Mouse (Mus musculus): ENCODE data around the gene Hdac11. TPM values are rescaled to one million over a fixed set of nuclear protein-coding genes. Genes with fewer than 3 reads are reported as not detected.
"Not testable (repeated sequence)": the region's sequence is repeated elsewhere in the genome, so short reads cannot be mapped to it uniquely, and the experiment has no call there.

Hdac11 gene
- polyA plus RNA-seq, 1 experiment, result 6.1 TPM

- Histone ChIP-seq H3K4me1 (ENCODE audit: control insufficient read depth, insufficient read depth, low read length) (peaks cover 2% of the 10 kb centered on the region), H3K4me3 (ENCODE audit: low read depth, low read length) (peak within 1 kb of the TSS; percentile 75), H3K36me3 (ENCODE audit: control insufficient read depth, insufficient read depth, low read length, poor library complexity, severe bottlenecking) (no peaks in the 10 kb centered on the region), H3K27me3 (ENCODE audit: control insufficient read depth, insufficient read depth, low read length, poor library complexity, severe bottlenecking) (no peaks in the 10 kb centered on the region), H3K9ac (ENCODE audit: low read depth, poor library complexity, severe bottlenecking) (peak within 1 kb of the TSS; percentile 85), H3K9me3 (replicated peaks; ENCODE audit: control insufficient read depth, insufficient read depth, low read length, poor library complexity, severe bottlenecking) (no peaks in the 10 kb centered on the region), H3K27ac (ENCODE audit: insufficient read depth, low read length) (no peak within 1 kb of the TSS)
- no peak for TF ChIP-seq POLR2A (IDR thresholded peaks at IDR 0.05; ENCODE audit: insufficient read depth, low read length)
- no peak for TF ChIP-seq CTCF (IDR thresholded peaks at IDR 0.05; ENCODE audit: low read depth, low read length)
- no peak for TF ChIP-seq EP300 (IDR thresholded peaks at IDR 0.05; ENCODE audit: insufficient read depth, low read depth, low read length)
Measured at GRCm38 (mm10) chr6:91116244-91117145, 40.0 kb upstream of the Hdac11 start, which contains the start of gene Nup210. Nup210 (minus strand) TSS chr6:91116829.

GRCm38 (mm10) chr6:91117149-91117548 is 39.3 kb upstream of the Hdac11 start:
- no peaks in the 10 kb centered on the region for H3K27me3 ChIP-seq (ENCODE audit: control insufficient read depth, insufficient read depth, low read length, poor library complexity, severe bottlenecking)
- H3K4me3 ChIP-seq (ENCODE audit: low read depth, low read length), result peak overlapping the region; percentile 72
- peaks cover 2% of the 10 kb centered on the region for H3K4me1 ChIP-seq (ENCODE audit: control insufficient read depth, insufficient read depth, low read length)
- no peaks in the 10 kb centered on the region for H3K9me3 ChIP-seq (replicated peaks; ENCODE audit: control insufficient read depth, insufficient read depth, low read length, poor library complexity, severe bottlenecking)
- peak overlapping the region; percentile 85 for H3K9ac ChIP-seq (ENCODE audit: low read depth, poor library complexity, severe bottlenecking)
- no peak for TF ChIP-seq CTCF (IDR thresholded peaks at IDR 0.05; ENCODE audit: low read depth, low read length)
- TF ChIP-seq POLR2A (IDR thresholded peaks at IDR 0.05; ENCODE audit: insufficient read depth, low read length), result no peak
- no peak for TF ChIP-seq EP300 (IDR thresholded peaks at IDR 0.05; ENCODE audit: insufficient read depth, low read depth, low read length)
- H3K36me3 ChIP-seq (ENCODE audit: control insufficient read depth, insufficient read depth, low read length, poor library complexity, severe bottlenecking), result no peaks in the 10 kb centered on the region
- H3K27ac ChIP-seq (ENCODE audit: insufficient read depth, low read length), result no peak overlapping the region

GRCm38 (mm10) chr6:91118526-91118925 is 37.9 kb upstream of the Hdac11 start:
- H3K27me3 ChIP-seq (ENCODE audit: control insufficient read depth, insufficient read depth, low read length, poor library complexity, severe bottlenecking), result no peaks in the 10 kb centered on the region
- H3K9me3 ChIP-seq (replicated peaks; ENCODE audit: control insufficient read depth, insufficient read depth, low read length, poor library complexity, severe bottlenecking), result no peaks in the 10 kb centered on the region
- H3K4me1 ChIP-seq (ENCODE audit: control insufficient read depth, insufficient read depth, low read length), result peaks cover 2% of the 10 kb centered on the region
- no peak overlapping the region for H3K4me3 ChIP-seq (ENCODE audit: low read depth, low read length)
- no peak for TF ChIP-seq POLR2A (IDR thresholded peaks at IDR 0.05; ENCODE audit: insufficient read depth, low read length)
- no peak for TF ChIP-seq CTCF (IDR thresholded peaks at IDR 0.05; ENCODE audit: low read depth, low read length)
- no peak for TF ChIP-seq EP300 (IDR thresholded peaks at IDR 0.05; ENCODE audit: insufficient read depth, low read depth, low read length)
- no peak overlapping the region for H3K9ac ChIP-seq (ENCODE audit: low read depth, poor library complexity, severe bottlenecking)
- H3K36me3 ChIP-seq (ENCODE audit: control insufficient read depth, insufficient read depth, low read length, poor library complexity, severe bottlenecking), result no peaks in the 10 kb centered on the region
- H3K27ac ChIP-seq (ENCODE audit: insufficient read depth, low read length), result no peak overlapping the region

- no peaks in the 10 kb centered on the region for H3K27me3 ChIP-seq (ENCODE audit: control insufficient read depth, insufficient read depth, low read length, poor library complexity, severe bottlenecking)
- TF ChIP-seq POLR2A (IDR thresholded peaks at IDR 0.05; ENCODE audit: insufficient read depth, low read length) (no peak), EP300 (IDR thresholded peaks at IDR 0.05; ENCODE audit: insufficient read depth, low read depth, low read length) (no peak), CTCF (IDR thresholded peaks at IDR 0.05; ENCODE audit: low read depth, low read length) (no peak)
- H3K27ac ChIP-seq (ENCODE audit: insufficient read depth, low read length), result no peak overlapping the region
- no peak overlapping the region for H3K4me3 ChIP-seq (ENCODE audit: low read depth, low read length)
- H3K9me3 ChIP-seq (replicated peaks; ENCODE audit: control insufficient read depth, insufficient read depth, low read length, poor library complexity, severe bottlenecking), result no peaks in the 10 kb centered on the region
- H3K4me1 ChIP-seq (ENCODE audit: control insufficient read depth, insufficient read depth, low read length), result peaks cover 2% of the 10 kb centered on the region
- H3K9ac ChIP-seq (ENCODE audit: low read depth, poor library complexity, severe bottlenecking), result no peak overlapping the region
- no peaks in the 10 kb centered on the region for H3K36me3 ChIP-seq (ENCODE audit: control insufficient read depth, insufficient read depth, low read length, poor library complexity, severe bottlenecking)
Measured at GRCm38 (mm10) chr6:91120206-91120605, 36.3 kb upstream of the Hdac11 start.

- not testable (repeated sequence) for H3K27ac ChIP-seq (ENCODE audit: insufficient read depth, low read length); H3K4me3 ChIP-seq (ENCODE audit: low read depth, low read length); H3K9ac ChIP-seq (ENCODE audit: low read depth, poor library complexity, severe bottlenecking); H3K36me3 ChIP-seq (ENCODE audit: control insufficient read depth, insufficient read depth, low read length, poor library complexity, severe bottlenecking); H3K9me3 ChIP-seq (replicated peaks; ENCODE audit: control insufficient read depth, insufficient read depth, low read length, poor library complexity, severe bottlenecking); H3K27me3 ChIP-seq (ENCODE audit: control insufficient read depth, insufficient read depth, low read length, poor library complexity, severe bottlenecking); H3K4me1 ChIP-seq (ENCODE audit: control insufficient read depth, insufficient read depth, low read length)
Measured at GRCm38 (mm10) chr6:91121089-91121488, 35.4 kb upstream of the Hdac11 start.

- no peak overlapping the region for H3K27ac ChIP-seq (ENCODE audit: insufficient read depth, low read length)
- H3K4me3 ChIP-seq (ENCODE audit: low read depth, low read length), result no peak overlapping the region
- no peak for TF ChIP-seq CTCF (IDR thresholded peaks at IDR 0.05; ENCODE audit: low read depth, low read length)
- TF ChIP-seq POLR2A (IDR thresholded peaks at IDR 0.05; ENCODE audit: insufficient read depth, low read length), result no peak
- TF ChIP-seq EP300 (IDR thresholded peaks at IDR 0.05; ENCODE audit: insufficient read depth, low read depth, low read length), result no peak
- H3K27me3 ChIP-seq (ENCODE audit: control insufficient read depth, insufficient read depth, low read length, poor library complexity, severe bottlenecking), result no peaks in the 10 kb centered on the region
- no peaks in the 10 kb centered on the region for H3K9me3 ChIP-seq (replicated peaks; ENCODE audit: control insufficient read depth, insufficient read depth, low read length, poor library complexity, severe bottlenecking)
- no peaks in the 10 kb centered on the region for H3K4me1 ChIP-seq (ENCODE audit: control insufficient read depth, insufficient read depth, low read length)
- H3K36me3 ChIP-seq (ENCODE audit: control insufficient read depth, insufficient read depth, low read length, poor library complexity, severe bottlenecking), result no peaks in the 10 kb centered on the region
- no peak overlapping the region for H3K9ac ChIP-seq (ENCODE audit: low read depth, poor library complexity, severe bottlenecking)
Measured at GRCm38 (mm10) chr6:91123453-91123852, 33.0 kb upstream of the Hdac11 start.
